Mouse (Mus musculus): ENCODE measurements around the gene Odf3.

GRCm38 (mm10) chr7:140821305-140821652 is 26.3 kb upstream of the Odf3 start:
- no peak for TF ChIP-seq CTCF (IDR thresholded peaks at IDR 0.05; ENCODE audit: low read depth)
- no peak for TF ChIP-seq EP300 (IDR thresholded peaks at IDR 0.05; ENCODE audit: low read depth)
